Mouse (Mus musculus) liver, embryonic 14.5 days (tissue): ENCODE measurements around the gene Gm20498. TPM values are rescaled to one million over a fixed set of nuclear protein-coding genes. Genes with fewer than 3 reads are reported as not detected.
A peak's percentile ranks its signal among the peaks of the same experiment; 100 is the strongest.
"Not testable (repeated sequence)": the region's sequence is repeated elsewhere in the genome, so short reads cannot be mapped to it uniquely, and the experiment has no call there.

Experiments used
- ATAC-seq: fragments of 200-750 bp; cut with Nextera tagmentation; 2 replicates; pipeline ENCODE4 v1.8.0; 2017; ENCODE audit warnings: moderate number of reproducible peaks, mild to moderate bottlenecking, moderate library complexity; ENCODE audit not compliant: insufficient read depth
- DNase-seq, 3 experiments: peaks; one replicate each; pipeline ENCODE4 v3.0.0-alpha.2; 2012 to 2013; ENCODE audit warnings: low read depth in 3 of 3, low spot score in 3 of 3
- H3K27ac ChIP-seq: fragments of 300-500 bp; sonication (generic); 2 replicates; pipeline ENCODE4 v1.5.1; 2014; ENCODE audit warnings: moderate library complexity, mild to moderate bottlenecking, control low read depth, inconsistent platforms
- H3K27me3 ChIP-seq: fragments of 300-500 bp; sonication (generic); 2 replicates; pipeline ENCODE4 v1.6.1; 2014; ENCODE audit warnings: mild to moderate bottlenecking, low read length, moderate library complexity; ENCODE audit not compliant: control insufficient read depth, insufficient read depth
- H3K36me3 ChIP-seq: fragments of 300-500 bp; sonication (generic); replicated peaks from 2 replicates; pipeline ENCODE4 v1.6.1; 2014; ENCODE audit warnings: low read depth; ENCODE audit not compliant: control insufficient read depth, insufficient read depth
- H3K4me1 ChIP-seq, 2 experiments: fragments of 200-500 bp in 1 of 2; fragments of 300-500 bp in 1 of 2; sonication (generic) in 1 of 2; replicated peaks; 2 replicates each; pipeline ENCODE4 v1.6.1; 2012 to 2014; ENCODE audit warnings: antibody characterized with exemption in 1 of 2, inconsistent platforms in 1 of 2, low read length in 1 of 2; ENCODE audit not compliant: control insufficient read depth in 2 of 2, insufficient read depth in 2 of 2
- H3K4me2 ChIP-seq: fragments of 300-500 bp; sonication (generic); 2 replicates; pipeline ENCODE4 v1.6.1; 2014; ENCODE audit warnings: low read depth, mild to moderate bottlenecking, control low read depth, moderate library complexity
- H3K4me3 ChIP-seq, 2 experiments: fragments of 200-500 bp in 1 of 2; fragments of 300-500 bp in 1 of 2; sonication (generic) in 1 of 2; 2 replicates each; pipeline ENCODE4 v1.5.1; 2012 to 2014; ENCODE audit warnings: low read depth in 2 of 2, low read length in 2 of 2, mild to moderate bottlenecking in 2 of 2, control low read depth in 1 of 2, inconsistent platforms in 1 of 2, moderate library complexity in 1 of 2; ENCODE audit not compliant: insufficient read depth in 1 of 2
- H3K9ac ChIP-seq: fragments of 300-500 bp; sonication (generic); replicated peaks from 2 replicates; pipeline ENCODE4 v1.6.1; 2014; ENCODE audit warnings: mild to moderate bottlenecking, control low read depth, moderate library complexity
- H3K9me3 ChIP-seq: fragments of 300-500 bp; sonication (generic); 2 replicates; pipeline ENCODE4 v1.6.1; 2016; ENCODE audit warnings: low read length, mixed read lengths; ENCODE audit not compliant: control insufficient read depth
- CTCF ChIP-seq: IDR thresholded peaks from 2 replicates; pipeline ENCODE4 v1.5.1; 2016; ENCODE audit warnings: antibody characterized with exemption, low read depth, control low read depth
- EP300 ChIP-seq: IDR thresholded peaks from 2 replicates; pipeline ENCODE4 v1.6.1; 2016; ENCODE audit warnings: antibody characterized with exemption, low read depth
- WGBS: fragments of 180-500 bp; shearing (Covaris S2); extraction: QIAGEN DNeasy Blood & Tissue Kit; methylation state at CpG from one replicate; pipeline ENCODE4 v1.1.7; 2014; ENCODE audit not compliant: insufficient replicate concordance; 5-methylcytosine and 5-hydroxymethylcytosine counted together
- polyA plus RNA-seq, 2 experiments: library from polyadenylated mRNA; depleted of rRNA in 1 of 2; stranded (reverse) in 1 of 2; unstranded in 1 of 2; fragments of >200 nt; fragmentation: Nextera tagmentation in 1 of 2; extraction: Ambion mirVana in 1 of 2; gene quantifications; 2 replicates each; pipeline versions ENCODE4 v1.2.1 to v1.2.3; 2012 to 2014

Gm20498 gene
- polyA plus RNA-seq, 2 experiments: 4.8 to 13.0 TPM

- Histone ChIP-seq H3K27ac (no peak overlapping the region), H3K4me1 (no peaks in the 10 kb centered on the region), H3K4me3 (no peak overlapping the region), H3K4me2 (no peak overlapping the region), H3K9ac (no peak overlapping the region), H3K36me3 (no peaks in the 10 kb centered on the region), H3K27me3 (no peaks in the 10 kb centered on the region), H3K9me3 (no peaks in the 10 kb centered on the region)
- 28% methylated on average over 4 of the region's 4 CpGs for WGBS
- ATAC-seq (no peak), DNase-seq (no peak)
- TF ChIP-seq EP300 (no peak), CTCF (no peak)
These were observed 14.5 kb upstream of the Gm20498 start for GRCm38 (mm10) chr12:81547163-81547562.

- H3K36me3 ChIP-seq: no peaks in the 10 kb centered on the region
- no peaks in the 10 kb centered on the region for H3K9me3 ChIP-seq
- WGBS: 34% methylated on average over 4 of the region's 4 CpGs
- no peak for TF ChIP-seq EP300
- no peak for TF ChIP-seq CTCF
- H3K27me3 ChIP-seq: no peaks in the 10 kb centered on the region
- DNase-seq: no peak
- peak; percentile 16 for ATAC-seq
- peaks cover 3 to 5% of the 10 kb centered on the region in 2 experiments; a peak in 2 of 4 replicates for H3K4me1 ChIP-seq
- H3K27ac ChIP-seq: no peak overlapping the region; the same call in 1 of the 2 replicates
- H3K9ac ChIP-seq: peak overlapping the region; percentile 86
- peak overlapping the region; percentile 73 for H3K4me2 ChIP-seq
- H3K4me3 ChIP-seq: peak overlapping the region; percentile 84 to 92
These were observed 319 bp upstream of the Gm20498 start for GRCm38 (mm10) chr12:81533029-81533419.

GRCm38 (mm10) chr12:81530587-81530986 is 2.1 kb downstream of the Gm20498 start:
- H3K4me3 ChIP-seq, H3K27me3 ChIP-seq, H3K36me3 ChIP-seq, H3K9ac ChIP-seq, H3K9me3 ChIP-seq, H3K27ac ChIP-seq, ATAC-seq, DNase-seq, H3K4me1 ChIP-seq, H3K4me2 ChIP-seq: not testable (repeated sequence)
- peak; percentile 30; the same call in 1 of the 2 replicates for TF ChIP-seq CTCF
- 75% methylated on average over 5 of the region's 8 CpGs for WGBS

- not testable (repeated sequence) for DNase-seq, H3K27me3 ChIP-seq, H3K9me3 ChIP-seq, ATAC-seq, H3K4me2 ChIP-seq, H3K4me1 ChIP-seq, H3K36me3 ChIP-seq, H3K27ac ChIP-seq, H3K4me3 ChIP-seq, H3K9ac ChIP-seq
- 88% methylated on average over 9 of the region's 9 CpGs for WGBS
These were observed 35.8 kb downstream of the Gm20498 start for GRCm38 (mm10) chr12:81496906-81497305.

GRCm38 (mm10) chr12:81490491-81490890 is 42.2 kb downstream of the Gm20498 start:
- ATAC-seq: no peak
- WGBS: 77% methylated on average over 5 of the region's 5 CpGs

More at GRCm38 (mm10) chr12:81490491-81490890, 42.2 kb downstream of the Gm20498 start:
- DNase-seq: no peak
- H3K27ac ChIP-seq: no peak overlapping the region
- H3K4me1 ChIP-seq: peaks cover 0 to under 1% of the 10 kb centered on the region in 2 experiments; a peak in 2 of 4 replicates
- no peak overlapping the region for H3K4me2 ChIP-seq
- TF ChIP-seq CTCF (no peak), EP300 (no peak)
- no peaks in the 10 kb centered on the region for H3K27me3 ChIP-seq
- H3K4me3 ChIP-seq: no peak overlapping the region
- no peaks in the 10 kb centered on the region for H3K36me3 ChIP-seq
- no peaks in the 10 kb centered on the region for H3K9me3 ChIP-seq
- no peak overlapping the region for H3K9ac ChIP-seq
